Mouse (Mus musculus) forebrain, embryonic 11.5 days (tissue): ENCODE measurements around the gene Phex. TPM values are rescaled to one million over a fixed set of nuclear protein-coding genes. Genes with fewer than 3 reads are reported as not detected.

ENCODE experiments used
- ATAC-seq: fragments of 200-750 bp; cut with Nextera tagmentation; replicated peaks from 2 replicates; pipeline ENCODE4 v1.8.0; 2017; ENCODE audit warnings: moderate TSS enrichment; ENCODE audit not compliant: low FRiP score
- DNase-seq: peaks from one replicate; pipeline ENCODE4 v3.0.0-alpha.2; 2017; ENCODE audit warnings: low spot score
- H3K27ac ChIP-seq: fragments of 300-500 bp; sonication (generic); 2 replicates; pipeline ENCODE4 v1.5.1; 2014; ENCODE audit warnings: low read depth, low read length
- H3K27me3 ChIP-seq: fragments of 300-500 bp; sonication (generic); 2 replicates; pipeline ENCODE4 v1.6.1; 2014; ENCODE audit warnings: mild to moderate bottlenecking, low read length, mixed read lengths; ENCODE audit not compliant: control insufficient read depth, insufficient read depth
- H3K36me3 ChIP-seq: fragments of 300-500 bp; sonication (generic); 2 replicates; pipeline ENCODE4 v1.6.1; 2014; ENCODE audit warnings: mild to moderate bottlenecking, low read length, moderate library complexity, mixed read lengths; ENCODE audit not compliant: control insufficient read depth, insufficient read depth
- H3K4me1 ChIP-seq: fragments of 300-500 bp; sonication (generic); replicated peaks from 2 replicates; pipeline ENCODE4 v1.6.1; 2014; ENCODE audit warnings: low read length, mixed read lengths; ENCODE audit not compliant: control insufficient read depth, insufficient read depth
- H3K4me2 ChIP-seq: fragments of 300-500 bp; sonication (generic); 2 replicates; pipeline ENCODE4 v1.6.1; 2014; ENCODE audit warnings: low read depth, mild to moderate bottlenecking, low read length, moderate library complexity, mixed read lengths; ENCODE audit not compliant: severe bottlenecking
- H3K4me3 ChIP-seq: fragments of 300-500 bp; sonication (generic); 2 replicates; pipeline ENCODE4 v1.5.1; 2014; ENCODE audit warnings: low read depth, low read length
- H3K9ac ChIP-seq: fragments of 300-500 bp; sonication (generic); 2 replicates; pipeline ENCODE4 v1.6.1; 2014; ENCODE audit warnings: low read length
- H3K9me3 ChIP-seq: fragments of 300-500 bp; sonication (generic); 2 replicates; pipeline ENCODE4 v1.6.1; 2016; ENCODE audit warnings: low read length, mixed read lengths; ENCODE audit not compliant: control insufficient read depth
- WGBS: fragments of 180-500 bp; shearing (Covaris S2); extraction: QIAGEN DNeasy Blood & Tissue Kit; methylation state at CpG from one replicate; pipeline ENCODE4 v1.1.7; 2014; 5-methylcytosine and 5-hydroxymethylcytosine counted together
- polyA plus RNA-seq: library from polyadenylated mRNA; unstranded; fragments of >200 nt; fragmentation: Nextera tagmentation; extraction: Ambion mirVana; gene quantifications from 2 replicates; pipeline ENCODE4 v1.2.1, GENCODE M21; 2014

Phex gene
- polyA plus RNA-seq, 1 experiment from 2014 or later, result 0.05 TPM

GRCm38 (mm10) chrX:157305852-157306232 is 109.3 kb downstream of the Phex start:
- Histone ChIP-seq H3K9ac (no peak overlapping the region), H3K27ac (no peak overlapping the region), H3K36me3 (no peaks in the 10 kb centered on the region), H3K4me3 (no peak overlapping the region), H3K9me3 (no peaks in the 10 kb centered on the region), H3K4me2 (no peak overlapping the region), H3K27me3 (no peaks in the 10 kb centered on the region), H3K4me1 (no peaks in the 10 kb centered on the region)
- DNase-seq (no peak), ATAC-seq (peak; percentile 10)
- 65% methylated on average over 5 of the region's 5 CpGs for WGBS

- Histone ChIP-seq H3K4me3 (no peak overlapping the region), H3K27ac (no peak overlapping the region), H3K4me1 (no peaks in the 10 kb centered on the region), H3K9me3 (no peaks in the 10 kb centered on the region), H3K9ac (no peak overlapping the region), H3K36me3 (no peaks in the 10 kb centered on the region), H3K4me2 (no peak overlapping the region), H3K27me3 (no peaks in the 10 kb centered on the region)
- peak; percentile 59 for ATAC-seq
- DNase-seq, result no peak
- WGBS, result 23% methylated on average over 6 of the region's 6 CpGs
Observed at GRCm38 (mm10) chrX:157305193-157305851, 109.8 kb downstream of the Phex start.

- no peaks in the 10 kb centered on the region for H3K9me3 ChIP-seq
- no peak for DNase-seq
- H3K4me2 ChIP-seq, result no peak overlapping the region
- H3K36me3 ChIP-seq, result no peaks in the 10 kb centered on the region
- H3K4me1 ChIP-seq, result no peaks in the 10 kb centered on the region
- no peak overlapping the region for H3K9ac ChIP-seq
- no peaks in the 10 kb centered on the region for H3K27me3 ChIP-seq
- ATAC-seq, result no peak
- H3K4me3 ChIP-seq, result no peak overlapping the region
- no peak overlapping the region for H3K27ac ChIP-seq
Observed at GRCm38 (mm10) chrX:157292411-157292810, 122.7 kb downstream of the Phex start.

- H3K4me3 ChIP-seq, result no peak overlapping the region
- no peak overlapping the region for H3K27ac ChIP-seq
- H3K4me1 ChIP-seq, result no peaks in the 10 kb centered on the region
- H3K4me2 ChIP-seq, result no peak overlapping the region
- ATAC-seq, result no peak
- H3K36me3 ChIP-seq, result no peaks in the 10 kb centered on the region
- DNase-seq, result no peak
- H3K27me3 ChIP-seq, result no peaks in the 10 kb centered on the region
- no peaks in the 10 kb centered on the region for H3K9me3 ChIP-seq
- 76% methylated on average over 1 of the region's 1 CpGs for WGBS
- H3K9ac ChIP-seq, result no peak overlapping the region
Observed at GRCm38 (mm10) chrX:157276581-157276980, 138.5 kb downstream of the Phex start.

- no peaks in the 10 kb centered on the region for H3K9me3 ChIP-seq
- ATAC-seq, result no peak
- no peak overlapping the region for H3K4me2 ChIP-seq
- WGBS, result 84% methylated on average over 3 of the region's 3 CpGs
- H3K4me3 ChIP-seq, result no peak overlapping the region
- no peaks in the 10 kb centered on the region for H3K36me3 ChIP-seq
- H3K9ac ChIP-seq, result no peak overlapping the region
- no peak for DNase-seq
- H3K27ac ChIP-seq, result no peak overlapping the region
- H3K27me3 ChIP-seq, result no peaks in the 10 kb centered on the region
- no peaks in the 10 kb centered on the region for H3K4me1 ChIP-seq
Observed at GRCm38 (mm10) chrX:157273291-157273690, 141.8 kb downstream of the Phex start.

GRCm38 (mm10) chrX:157271609-157272008 is 143.5 kb downstream of the Phex start:
- no peak overlapping the region for H3K4me2 ChIP-seq
- H3K36me3 ChIP-seq, result no peaks in the 10 kb centered on the region
- no peaks in the 10 kb centered on the region for H3K9me3 ChIP-seq
- H3K27ac ChIP-seq, result no peak overlapping the region
- ATAC-seq (no peak), DNase-seq (no peak)
- no peaks in the 10 kb centered on the region for H3K27me3 ChIP-seq
- H3K9ac ChIP-seq, result no peak overlapping the region
- no peaks in the 10 kb centered on the region for H3K4me1 ChIP-seq
- 79% methylated on average over 3 of the region's 3 CpGs for WGBS
- H3K4me3 ChIP-seq, result no peak overlapping the region

GRCm38 (mm10) chrX:157269726-157270305 is 145.3 kb downstream of the Phex start:
- DNase-seq (no peak), ATAC-seq (no peak; the same call in 1 of the 2 replicates)
- H3K36me3 ChIP-seq, result no peaks in the 10 kb centered on the region
- H3K9ac ChIP-seq, result no peak overlapping the region
- no peaks in the 10 kb centered on the region for H3K27me3 ChIP-seq
- no peak overlapping the region for H3K4me3 ChIP-seq
- no peak overlapping the region for H3K4me2 ChIP-seq
- WGBS, result 55% methylated on average over 5 of the region's 5 CpGs
- H3K9me3 ChIP-seq, result no peaks in the 10 kb centered on the region
- no peaks in the 10 kb centered on the region for H3K4me1 ChIP-seq
- H3K27ac ChIP-seq, result no peak overlapping the region

- no peak overlapping the region for H3K4me2 ChIP-seq
- H3K9ac ChIP-seq, result no peak overlapping the region
- no peaks in the 10 kb centered on the region for H3K27me3 ChIP-seq
- H3K36me3 ChIP-seq, result no peaks in the 10 kb centered on the region
- H3K4me1 ChIP-seq, result no peaks in the 10 kb centered on the region
- no peaks in the 10 kb centered on the region for H3K9me3 ChIP-seq
- ATAC-seq (no peak), DNase-seq (no peak)
- H3K27ac ChIP-seq, result no peak overlapping the region
- WGBS, result 76% methylated on average over 1 of the region's 1 CpGs
- H3K4me3 ChIP-seq, result no peak overlapping the region
Observed at GRCm38 (mm10) chrX:157268141-157268540, 147.0 kb downstream of the Phex start.

GRCm38 (mm10) chrX:157202736-157203135 is 212.4 kb downstream of the Phex start:
- H3K9ac ChIP-seq, result no peak overlapping the region
- H3K36me3 ChIP-seq, result no peaks in the 10 kb centered on the region
- DNase-seq, result no peak
- no peaks in the 10 kb centered on the region for H3K27me3 ChIP-seq
- H3K4me1 ChIP-seq, result no peaks in the 10 kb centered on the region
- 95% methylated on average over 1 of the region's 1 CpGs for WGBS
- no peak for ATAC-seq
- no peaks in the 10 kb centered on the region for H3K9me3 ChIP-seq
- no peak overlapping the region for H3K4me2 ChIP-seq
- H3K27ac ChIP-seq, result no peak overlapping the region
- H3K4me3 ChIP-seq, result no peak overlapping the region
